Mouse (Mus musculus) cerebellum, adult 2 months (tissue): ENCODE measurements around the gene Ctdspl.

Experiments
- CTCF ChIP-seq: fragments of 200-500 bp; IDR thresholded peaks from 2 replicates; pipeline ENCODE4 v1.5.1; 2011; ENCODE audit warnings: low read depth, mild to moderate bottlenecking, control low read depth, low read length, moderate library complexity, borderline replicate concordance; ENCODE audit not compliant: insufficient read depth
- POLR2A ChIP-seq: fragments of 200-500 bp; IDR thresholded peaks from 2 replicates; pipeline ENCODE4 v1.6.1; 2011; ENCODE audit warnings: low read length, control low read depth, borderline replicate concordance; ENCODE audit not compliant: insufficient read depth

DNA sequence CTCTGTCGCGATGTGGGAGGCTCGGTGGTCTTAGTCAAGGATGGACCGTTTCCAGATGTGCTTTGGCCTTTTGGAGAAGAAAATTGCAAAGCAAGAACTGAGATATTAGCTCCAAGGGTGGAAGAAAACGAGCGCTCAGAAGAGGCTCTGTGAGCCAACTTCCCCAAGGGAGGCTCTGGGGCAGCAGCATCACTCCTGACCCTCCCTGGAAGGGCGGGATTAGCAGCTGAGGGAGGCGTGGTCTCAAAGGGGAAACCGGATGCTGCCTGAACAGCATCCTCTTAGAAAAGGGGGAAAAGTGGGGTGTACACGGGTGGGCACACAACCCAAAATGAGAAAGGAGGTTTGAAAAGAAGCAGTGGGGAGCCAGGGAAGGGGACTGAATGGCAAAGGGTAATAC, 23.8 kb downstream of the Ctdspl start:
- TF ChIP-seq POLR2A (no peak), CTCF (no peak)
